Mouse (Mus musculus) A20 (cell line): Measurements from ENCODE around the gene Xrcc6.
"Not testable (repeated sequence)": the region's sequence is repeated elsewhere in the genome, so short reads cannot be mapped to it uniquely, and the experiment has no call there.

Source experiments
- DNase-seq: peaks from one replicate; pipeline ENCODE4 v3.0.0-alpha.2; 2011; ENCODE audit warnings: low read depth, low spot score

Gene Xrcc6

GRCm38 (mm10) chr15:81966062-81966829, 21.4 kb upstream of the Xrcc6 start:
- no peak for DNase-seq

DNA sequence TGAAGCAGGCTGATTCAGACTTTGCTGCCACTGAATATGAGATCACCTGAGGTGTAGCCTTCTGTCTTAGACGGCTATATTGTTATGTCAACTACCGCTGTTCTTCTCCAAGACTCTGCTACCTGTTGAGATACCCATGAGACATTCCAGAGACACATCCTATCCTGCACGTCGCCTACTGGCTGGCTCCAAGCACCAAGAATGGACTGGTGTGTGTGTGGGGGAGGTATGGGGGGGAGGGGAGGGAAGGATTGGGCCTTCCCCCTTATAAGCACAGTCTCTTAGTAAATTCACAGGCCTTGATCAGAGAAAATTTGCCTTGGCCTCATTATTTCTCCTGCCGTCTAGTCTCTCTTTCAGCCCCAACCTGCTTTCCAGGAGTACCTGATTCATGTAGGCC, 19.8 kb upstream of the Xrcc6 start:
- no peak for DNase-seq

- no peak for DNase-seq
These were observed 19.2 kb upstream of the Xrcc6 start for GRCm38 (mm10) chr15:81968447-81968846.

DNA sequence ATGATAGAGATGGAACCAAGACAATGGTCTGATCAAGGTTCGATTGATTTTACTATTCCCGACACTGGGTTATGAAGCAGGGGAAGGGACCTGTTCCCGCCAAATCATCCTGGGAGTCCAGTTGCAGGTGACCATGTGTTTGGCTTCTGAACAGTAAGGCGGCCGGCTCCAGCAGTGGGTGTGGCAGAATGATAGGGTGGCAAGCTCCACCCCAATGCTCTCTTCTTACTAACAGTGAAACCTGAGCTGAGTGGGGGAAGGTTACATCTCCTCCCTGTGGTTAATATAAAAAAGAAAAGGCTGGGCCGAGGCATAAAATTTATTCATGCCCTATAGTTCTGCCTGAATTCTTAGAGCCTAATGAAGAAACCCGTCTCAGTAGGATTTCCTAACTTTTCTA, 18.5 kb upstream of the Xrcc6 start:
- peak; percentile 71 for DNase-seq

GRCm38 (mm10) chr15:81969635-81970034, 18.0 kb upstream of the Xrcc6 start:
- not testable (repeated sequence) for DNase-seq

GRCm38 (mm10) chr15:81970498-81970897, 17.1 kb upstream of the Xrcc6 start:
- DNase-seq: not testable (repeated sequence)

- DNase-seq: not testable (repeated sequence)
These were observed 12.5 kb upstream of the Xrcc6 start for GRCm38 (mm10) chr15:81975156-81975555.

DNA sequence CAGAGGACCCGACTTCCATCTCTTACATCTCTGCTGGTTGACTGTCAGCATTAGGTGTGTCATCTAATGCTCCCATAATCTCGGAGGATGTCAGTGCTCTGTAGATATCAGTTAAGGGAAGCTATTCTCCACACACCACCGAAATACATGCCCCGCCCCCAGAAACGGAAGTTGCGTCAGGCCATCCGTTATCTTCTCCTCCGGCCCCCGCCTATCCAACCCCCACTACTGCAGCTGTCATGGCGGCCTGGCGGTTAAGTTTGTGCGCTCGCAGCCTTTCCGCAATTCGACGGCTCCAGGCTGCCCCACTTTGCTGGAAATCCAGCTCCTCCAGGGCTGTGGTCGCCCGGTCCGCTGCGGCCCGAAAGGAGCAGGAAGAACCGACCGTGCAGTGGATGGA, 7.3 kb upstream of the Xrcc6 start, which contains the start of gene 1700029P11Rik:
TSS of gene 1700029P11Rik (plus strand) at position 220 of the 400 bp plus-strand sequence.
- no peak for DNase-seq

DNA sequence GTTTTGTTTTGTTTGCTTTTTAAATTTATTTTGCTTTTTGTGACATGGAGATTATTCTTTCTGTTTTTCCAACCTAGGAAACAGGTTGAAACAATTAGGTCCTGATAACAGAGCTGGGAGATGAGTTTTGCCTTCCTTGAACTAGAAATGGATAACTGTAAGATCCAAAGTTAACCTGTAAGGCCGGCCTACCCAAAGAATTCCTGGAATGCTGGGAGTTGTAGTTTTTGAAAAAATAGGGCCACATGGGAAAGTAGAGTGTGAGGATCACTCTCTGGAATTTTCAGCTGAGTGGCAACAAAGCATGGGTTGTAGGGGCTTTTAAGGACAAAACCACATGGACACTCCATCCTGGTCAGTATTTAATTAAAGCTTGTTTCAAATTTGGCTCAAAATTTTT, 5.5 kb upstream of the Xrcc6 start:
- no peak for DNase-seq

DNA sequence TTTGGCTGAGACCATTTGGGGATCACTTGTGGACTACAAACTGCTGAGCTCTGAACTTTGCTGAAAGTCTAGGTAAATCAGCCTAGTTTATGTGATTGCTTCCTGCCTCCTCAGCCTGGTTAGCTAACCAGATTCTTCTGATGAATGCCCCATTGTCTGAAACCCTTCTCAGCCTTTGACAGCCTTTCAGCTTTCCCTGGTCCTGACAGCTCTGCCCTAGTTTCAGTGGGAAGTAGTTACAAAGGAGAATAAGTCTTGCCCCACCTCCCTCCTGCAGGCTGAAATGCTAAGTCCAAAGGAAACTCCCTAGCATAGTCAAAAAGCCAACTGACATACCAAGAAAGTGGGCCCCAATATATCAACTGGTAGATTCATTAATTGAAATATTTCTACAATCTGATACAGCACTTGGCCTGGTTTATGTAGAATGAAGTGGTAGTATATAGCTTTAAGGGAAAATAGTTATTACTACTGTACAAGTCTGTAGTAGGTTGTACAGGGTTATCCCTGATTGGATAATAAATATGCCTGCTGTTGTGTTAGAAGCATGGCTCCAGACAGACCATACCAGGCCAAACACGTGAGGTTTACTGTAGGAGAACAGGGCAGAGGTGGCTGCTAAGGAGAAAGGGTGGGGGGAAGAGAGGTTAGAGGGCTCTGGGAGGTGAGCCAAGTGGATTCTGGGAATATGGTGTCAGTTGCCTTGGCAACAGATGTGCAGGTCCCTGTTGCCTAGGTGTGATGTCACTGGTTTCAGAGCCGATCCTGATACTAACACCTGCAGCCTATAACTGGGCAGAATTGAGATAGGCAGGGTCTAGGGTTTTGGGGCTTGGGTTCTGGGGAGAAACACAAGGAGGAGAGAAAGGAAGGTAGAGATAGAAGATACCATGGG, 2.1 kb upstream of the Xrcc6 start:
- no peak for DNase-seq

DNA sequence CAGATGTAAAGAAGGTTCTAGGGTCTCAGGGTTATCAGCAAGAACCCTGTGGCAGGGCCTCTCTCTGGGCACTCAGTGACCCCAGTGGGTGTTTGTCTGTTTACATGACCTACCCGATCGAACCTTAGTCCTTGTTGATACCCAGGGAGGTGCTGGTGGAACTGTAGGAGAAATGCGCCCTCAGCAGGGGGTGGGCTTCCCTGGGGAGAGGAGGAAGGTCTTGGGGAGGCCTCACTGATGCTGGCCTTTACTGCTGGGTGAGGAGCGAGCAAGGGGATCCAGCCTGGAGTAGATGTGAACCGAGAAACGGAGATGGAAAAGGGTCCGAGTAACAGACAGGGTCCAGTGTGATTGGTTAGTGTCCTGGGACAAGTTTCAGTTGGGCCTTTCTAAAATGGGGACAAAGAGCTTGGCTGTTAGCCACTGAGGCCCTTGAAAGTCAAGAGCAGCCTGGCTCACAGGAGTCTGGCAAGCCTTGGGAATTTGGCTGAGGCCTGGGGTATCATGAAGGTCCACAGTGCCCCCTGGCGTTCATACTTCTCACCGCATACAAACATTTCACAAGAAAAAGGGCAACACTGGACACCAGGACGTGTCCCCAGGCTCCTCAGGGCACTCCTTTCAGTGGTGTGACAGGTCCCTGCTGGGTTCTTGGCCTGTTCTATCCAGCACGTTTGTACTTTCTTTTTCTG, 1.9 kb downstream of the Xrcc6 start:
- DNase-seq: peak; percentile 77

- no peak for DNase-seq
These were observed 2.9 kb downstream of the Xrcc6 start for GRCm38 (mm10) chr15:81990549-81990948.

- no peak for DNase-seq
These were observed 6.4 kb downstream of the Xrcc6 start for GRCm38 (mm10) chr15:81993992-81994391.

DNA sequence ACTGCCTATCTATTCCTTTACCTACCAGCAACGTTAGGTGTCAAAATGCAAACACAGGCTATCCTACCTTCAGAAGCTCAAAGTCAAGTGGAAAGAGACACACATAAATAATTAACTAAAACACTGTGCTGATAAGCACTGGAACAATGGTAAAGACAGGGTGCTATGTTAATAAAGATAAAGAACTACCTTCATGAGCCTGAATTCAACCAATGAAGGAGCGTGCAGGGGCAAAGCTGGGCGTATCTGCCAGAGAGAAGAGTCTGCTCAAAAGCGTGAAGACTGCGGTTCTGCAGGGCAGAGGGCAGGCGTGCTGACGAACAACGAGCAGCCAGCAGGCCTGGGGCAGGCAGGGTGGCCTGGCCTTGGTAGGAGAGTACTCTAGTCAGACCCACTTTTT, 16.6 kb downstream of the Xrcc6 start:
- no peak for DNase-seq

- no peak for DNase-seq
These were observed 24.3 kb downstream of the Xrcc6 start for GRCm38 (mm10) chr15:82011947-82012346.

DNA sequence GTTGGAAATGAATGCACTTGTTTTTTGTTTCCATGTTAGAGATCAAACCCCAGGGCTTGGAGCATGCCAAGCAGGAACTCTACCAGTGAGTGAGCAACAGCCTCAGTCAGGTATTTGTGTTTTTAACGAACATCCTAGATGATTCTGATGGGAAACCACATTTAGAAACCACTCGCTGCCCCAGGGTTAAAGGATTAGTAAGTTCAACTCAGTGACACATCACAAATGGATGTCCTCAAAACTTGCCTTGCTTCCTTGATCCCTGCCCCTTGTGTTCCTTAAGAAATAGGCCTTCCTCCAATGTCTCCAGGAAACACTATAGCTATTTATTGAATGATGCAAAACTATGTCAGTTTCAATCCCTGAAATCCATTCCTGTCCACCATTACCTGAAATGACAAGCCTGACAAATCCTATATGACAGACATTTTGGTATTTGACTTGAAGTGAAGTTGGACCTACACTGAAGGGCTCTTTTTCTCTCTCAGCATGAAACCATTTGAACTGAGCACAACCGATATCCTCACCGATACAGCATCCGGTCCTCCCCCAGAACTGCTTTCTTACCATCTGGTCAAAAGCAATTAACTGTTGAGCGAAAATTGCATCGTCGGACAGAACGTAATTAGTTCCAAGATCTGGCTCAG, 27.2 kb downstream of the Xrcc6 start:
- no peak for DNase-seq

DNA sequence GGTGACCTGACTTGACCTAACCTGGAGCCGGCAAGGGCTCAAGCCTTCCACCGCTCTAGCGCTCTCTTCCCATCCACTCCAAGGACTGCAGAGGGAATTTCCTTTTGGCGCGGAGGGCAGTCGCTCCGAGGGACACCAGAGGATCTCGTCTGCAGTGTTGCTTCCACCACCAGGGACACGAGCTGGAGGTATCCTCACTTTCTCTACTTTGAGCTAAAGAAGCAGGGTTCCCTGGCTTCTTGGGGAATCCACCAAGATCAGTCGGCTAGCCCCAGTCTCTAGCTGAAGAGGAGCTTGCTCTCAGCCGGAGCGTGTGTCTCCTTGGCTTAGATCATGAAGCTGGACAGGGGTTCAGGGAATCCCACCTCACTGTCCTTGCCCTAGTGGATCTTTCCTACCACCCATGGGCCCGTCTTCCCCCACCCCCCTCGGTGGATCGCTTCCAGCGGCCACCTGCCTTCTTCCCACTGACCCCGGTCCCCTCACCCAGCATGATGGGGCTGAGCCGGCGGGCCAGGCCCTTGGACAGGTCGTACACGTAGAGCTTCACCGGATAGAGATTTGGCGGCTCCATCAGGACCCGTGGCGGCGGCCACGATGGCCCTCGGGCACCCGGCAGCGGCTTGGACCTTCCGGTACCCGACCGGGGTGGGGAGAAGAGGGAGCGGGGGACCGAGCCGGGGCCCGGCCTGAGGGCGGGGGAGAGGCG, 27.9 kb downstream of the Xrcc6 start:
- peak; percentile 51 for DNase-seq

DNA sequence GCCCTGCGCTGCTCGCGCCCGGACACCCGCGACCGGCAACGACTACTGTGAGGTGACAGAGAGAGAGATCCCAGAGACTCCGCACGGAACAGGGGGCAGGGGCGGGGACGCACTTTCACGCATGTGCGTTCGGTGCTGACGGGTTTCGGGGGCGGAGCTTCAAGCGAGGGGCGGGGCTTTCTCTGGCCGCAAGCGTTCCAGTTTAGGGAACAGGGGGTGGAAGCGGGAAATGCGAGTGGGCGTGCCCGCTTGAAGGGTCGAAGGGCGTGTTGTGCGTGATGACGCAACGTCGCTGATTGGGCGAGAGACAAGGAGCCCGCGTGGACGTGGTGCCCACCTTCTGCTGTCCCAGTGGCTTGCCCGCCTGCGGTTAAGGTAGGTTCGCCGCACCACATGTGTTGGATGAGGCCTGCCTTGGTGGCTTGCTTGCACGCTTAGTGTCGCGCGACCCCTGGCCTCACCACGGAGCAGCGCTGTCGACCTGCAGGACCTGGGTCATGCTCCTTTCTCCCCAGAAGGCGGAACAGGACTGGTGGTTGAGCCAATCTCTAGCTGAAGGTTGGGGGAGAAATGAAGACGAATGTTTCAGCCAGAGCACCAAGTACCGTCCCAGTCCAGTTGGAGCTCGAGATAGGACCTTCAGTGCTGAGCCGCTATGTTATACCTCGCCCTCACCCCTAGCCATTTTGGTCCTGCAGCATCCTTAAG, 28.6 kb downstream of the Xrcc6 start:
- peak; percentile 100 for DNase-seq

GRCm38 (mm10) chr15:82016830-82017229, 29.2 kb downstream of the Xrcc6 start:
- DNase-seq: no peak

DNA sequence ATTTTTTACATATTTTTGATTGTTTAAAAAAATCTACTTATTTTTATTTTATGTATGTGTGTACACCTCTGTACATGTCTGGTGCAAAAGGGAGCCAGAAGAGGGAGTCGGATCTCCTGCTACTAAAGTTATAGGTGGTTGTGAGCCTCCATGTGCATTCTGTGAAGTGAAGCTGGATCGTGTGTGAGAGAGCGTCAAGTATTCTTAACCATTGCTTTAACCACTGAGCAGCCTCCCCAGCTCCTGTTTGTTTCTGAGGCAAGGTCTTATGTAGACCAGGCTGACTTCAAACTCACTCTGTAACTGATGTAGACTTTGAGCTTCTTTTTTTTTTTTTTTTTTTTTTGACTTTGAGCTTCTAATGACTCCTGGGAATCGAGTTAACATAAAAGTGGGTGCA, 29.8 kb downstream of the Xrcc6 start:
- DNase-seq: peak; percentile 58
